Mouse (Mus musculus) inflammation-experienced regulatory T-cells, adult 6 months (primary cell): Measurements from ENCODE around the gene Nck2. TPM values are rescaled to one million over a fixed set of nuclear protein-coding genes. Genes with fewer than 3 reads are reported as not detected.

Source experiments
- ATAC-seq: one replicate; pipeline ENCODE4 v1.8.0; 2017
- polyA plus RNA-seq, 3 experiments: library from polyadenylated mRNA; unstranded; fragments of 100-300 nt; shearing (Covaris generic); gene quantifications; one replicate each; pipeline ENCODE4 v1.2.1; 2017

Gene Nck2
- polyA plus RNA-seq, 3 experiments from 2014 or later, result 14.9 to 24.1 (median 18.7) TPM

DNA sequence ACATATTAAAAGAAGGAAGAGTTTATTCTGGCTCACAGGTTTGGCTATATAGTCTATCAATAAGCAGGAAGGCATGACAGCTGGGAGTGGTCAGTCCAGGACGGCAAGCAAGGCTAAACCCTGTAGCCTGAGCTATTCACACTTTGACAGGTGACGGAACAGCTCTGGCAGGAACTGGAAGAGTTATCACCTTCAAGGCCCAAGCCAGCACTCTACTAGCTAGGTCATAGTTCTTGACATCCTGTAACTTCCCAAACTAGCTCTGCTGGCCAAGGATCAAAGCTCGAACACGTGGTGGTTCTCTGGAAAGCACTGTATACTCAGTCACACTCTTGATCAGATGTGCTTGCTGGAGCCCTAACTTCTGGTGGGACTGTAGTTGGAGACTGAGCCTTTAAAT, 10.5 kb upstream of the Nck2 start:
- ATAC-seq, result no peak

DNA sequence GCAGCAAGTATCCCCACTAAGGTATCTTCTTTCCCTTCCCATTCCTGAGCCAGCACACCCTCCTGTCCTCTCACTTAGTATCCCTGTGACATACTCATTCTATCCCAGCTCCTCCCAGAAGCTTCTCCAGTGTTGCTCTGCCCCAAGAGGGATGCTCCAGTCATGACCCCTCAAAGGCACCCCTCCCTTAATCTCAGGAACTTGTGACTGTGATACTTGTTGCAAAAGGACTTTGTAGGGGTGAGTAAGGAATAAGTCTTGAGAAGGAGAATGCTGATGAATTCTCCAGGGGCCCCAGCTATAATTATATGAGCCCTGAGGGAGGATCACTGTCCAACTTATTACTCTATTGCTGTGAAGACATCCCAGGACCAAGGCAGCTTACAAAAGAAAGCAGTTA, 7.8 kb upstream of the Nck2 start:
- ATAC-seq, result no peak

DNA sequence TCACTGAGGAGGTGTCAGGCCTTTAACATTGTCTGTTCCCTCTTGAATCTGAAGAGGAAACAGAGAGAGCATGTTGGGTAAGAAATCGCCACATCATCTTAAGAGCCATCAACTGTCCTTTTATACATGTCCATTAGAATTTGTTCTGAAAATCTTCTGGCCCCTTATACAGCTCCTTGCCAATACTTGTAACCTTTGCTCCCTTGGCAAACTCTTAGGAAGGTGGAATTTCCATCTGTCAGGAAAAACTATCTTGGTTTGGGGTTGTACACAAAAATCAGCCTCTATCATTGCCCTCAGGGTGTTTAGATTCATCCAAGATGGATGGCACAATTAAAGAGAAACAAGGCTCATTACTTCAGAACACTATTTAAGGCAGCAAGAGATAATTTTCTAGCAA, 5.1 kb upstream of the Nck2 start:
- no peak for ATAC-seq

DNA sequence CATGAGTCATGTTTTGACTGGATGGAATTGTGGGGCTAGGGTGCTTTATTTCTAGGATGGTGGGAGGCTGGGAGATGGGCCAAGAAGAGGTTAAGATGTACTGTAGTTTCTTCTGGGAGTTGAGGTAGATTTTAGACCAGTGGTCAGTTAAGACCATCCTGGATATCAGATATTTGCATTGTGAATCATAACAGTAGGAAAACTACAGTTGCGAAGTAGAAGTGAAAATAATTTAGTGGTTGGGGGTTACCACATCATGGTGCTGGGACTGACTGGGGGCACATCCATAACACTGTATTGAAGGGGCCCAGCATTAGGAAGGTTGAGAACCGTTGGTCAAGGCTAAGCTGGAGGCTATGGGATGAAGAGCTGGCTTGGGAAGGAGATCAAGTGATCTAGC, 1.8 kb upstream of the Nck2 start:
- no peak for ATAC-seq

DNA sequence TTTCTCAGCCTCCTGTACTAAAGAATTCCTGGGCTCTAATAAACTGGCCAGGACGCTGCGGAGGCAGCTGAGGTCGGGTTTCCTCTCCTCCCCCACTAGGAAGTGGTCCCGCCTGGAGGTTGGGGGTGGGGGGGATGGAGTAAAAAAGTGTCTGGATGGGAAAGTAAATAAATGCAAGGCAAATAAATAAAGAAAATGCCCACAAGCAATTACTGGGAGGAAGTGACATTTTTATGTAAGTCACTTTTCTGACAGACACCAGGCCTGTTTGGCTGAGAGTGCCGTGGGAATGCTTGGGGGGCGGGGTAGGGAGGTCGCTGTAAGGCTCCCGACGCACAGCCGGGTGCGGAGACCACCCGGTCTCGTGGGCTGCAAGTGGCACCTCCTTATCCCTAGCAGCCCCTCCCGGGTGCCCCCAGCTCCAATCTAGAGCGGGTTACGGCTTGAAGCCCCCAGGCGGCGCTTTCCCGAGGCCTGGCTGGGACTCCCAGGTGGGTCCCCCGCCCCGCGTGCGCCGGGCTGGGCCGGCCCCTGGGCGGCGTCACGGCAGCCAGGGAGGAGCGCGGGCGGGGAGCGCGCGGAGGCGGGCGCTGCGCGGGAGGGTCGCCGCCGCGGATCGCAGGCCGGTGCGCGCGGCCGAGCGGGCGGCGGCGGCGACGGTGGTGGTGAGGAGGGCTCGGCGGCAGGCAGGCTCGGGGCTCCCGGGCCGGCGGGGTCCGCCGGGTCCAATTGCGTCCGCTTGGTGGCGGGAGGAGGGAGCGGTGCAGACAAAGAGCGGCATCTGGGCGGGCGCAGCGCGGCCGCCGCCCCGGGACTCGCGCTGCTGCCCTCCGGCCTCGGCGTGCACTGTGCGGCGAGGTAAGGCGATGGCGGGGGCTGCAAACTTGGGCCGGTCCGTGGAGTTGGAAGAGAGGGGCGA, 1.1 kb downstream of the Nck2 start:
- peak; percentile 78 for ATAC-seq

DNA sequence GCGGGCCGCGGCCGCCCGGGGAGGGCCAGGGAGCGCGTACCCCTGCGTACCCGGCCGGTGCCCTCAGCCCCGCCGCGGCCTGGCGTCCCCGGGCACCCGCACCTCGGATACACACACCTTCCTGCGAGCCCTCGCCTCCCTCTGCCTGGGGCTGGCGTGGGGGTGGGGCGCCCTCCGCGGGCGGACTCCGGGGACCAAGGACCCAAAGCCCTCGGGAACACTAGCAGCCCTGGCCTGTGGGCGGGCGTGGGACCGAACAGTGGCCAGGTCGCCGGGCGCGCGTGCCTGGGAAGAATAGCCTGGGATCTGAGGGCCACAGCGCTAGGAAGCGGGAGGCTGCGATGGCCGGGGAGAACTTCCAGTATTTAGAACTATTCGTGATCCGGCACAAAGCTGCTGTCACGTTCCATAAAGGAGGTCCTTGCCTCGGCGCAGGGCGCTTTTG, 1.7 kb downstream of the Nck2 start:
- peak; percentile 55 for ATAC-seq

DNA sequence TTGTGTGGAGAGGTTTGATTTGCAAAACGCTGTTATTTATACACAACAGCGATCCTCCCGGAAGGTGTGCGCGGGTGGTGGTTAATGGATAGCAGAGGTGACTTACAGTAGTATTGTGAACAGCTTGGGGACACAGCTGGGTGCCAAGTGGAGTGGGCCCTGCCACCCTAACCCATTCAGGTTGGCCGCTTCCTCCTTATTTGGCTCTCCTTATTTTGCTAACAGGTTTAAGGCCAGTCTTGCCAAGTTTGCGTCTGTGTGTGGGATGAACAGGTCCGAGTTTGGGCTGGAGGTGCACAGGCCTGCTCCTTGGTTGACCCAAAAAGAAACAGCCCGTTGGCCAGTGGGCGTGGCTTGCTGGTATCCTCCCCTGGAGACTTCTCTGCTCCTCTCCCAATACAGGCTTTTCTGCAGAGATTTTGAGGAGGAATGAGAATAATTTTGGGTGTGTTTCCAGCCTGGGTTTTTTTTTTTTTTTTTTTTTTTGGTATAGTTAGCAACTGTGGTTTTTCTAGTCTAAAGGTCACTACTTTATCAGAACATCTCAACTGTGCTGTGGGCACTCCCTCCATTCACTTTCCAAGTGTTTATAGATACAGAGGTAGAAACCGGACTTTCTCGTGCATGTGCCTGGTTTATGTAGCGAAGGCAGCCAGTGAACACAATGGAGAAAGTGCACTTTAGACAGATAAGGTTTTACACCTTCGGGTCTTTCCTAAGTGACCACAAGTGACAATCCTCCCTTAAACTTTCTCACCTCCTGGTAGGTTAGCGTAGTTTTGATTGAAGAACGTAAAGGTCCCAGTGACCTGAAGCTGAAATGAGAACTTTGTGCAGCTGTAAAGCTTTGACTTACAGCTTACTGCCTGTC, 2.6 kb downstream of the Nck2 start:
- peak; percentile 11 for ATAC-seq

DNA sequence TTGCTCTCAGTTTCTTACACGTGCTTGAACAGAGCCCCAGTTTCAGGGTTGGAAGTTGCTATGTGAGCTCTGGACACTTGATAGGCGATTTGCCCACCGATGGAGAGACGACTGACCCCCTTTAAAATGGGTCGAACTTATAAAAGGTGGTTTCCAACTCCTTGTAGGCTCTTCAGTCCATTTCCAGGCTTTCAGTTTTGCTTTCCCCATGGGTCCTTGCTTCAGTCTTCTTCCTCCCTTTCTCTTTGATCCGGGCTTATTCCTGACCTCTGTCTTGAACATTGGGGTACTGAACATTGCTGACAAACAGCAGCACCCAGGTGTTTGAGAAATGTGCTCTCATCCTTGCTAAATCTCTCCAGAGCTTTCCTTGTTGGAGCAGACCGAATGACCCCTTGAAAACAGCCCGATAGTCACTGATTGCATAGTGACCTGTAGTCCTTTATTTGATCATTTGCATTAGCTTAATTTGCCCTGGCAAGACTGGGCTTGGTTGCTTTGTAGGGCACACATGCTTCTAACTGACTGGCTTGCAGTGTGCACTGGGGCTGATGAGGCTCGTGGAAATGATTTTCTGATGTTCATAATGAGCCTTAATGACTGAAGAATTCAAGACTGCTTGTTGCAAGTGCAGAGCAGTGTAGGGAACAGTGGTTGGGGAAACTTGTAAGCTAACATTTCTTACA, 3.4 kb downstream of the Nck2 start:
- no peak for ATAC-seq

DNA sequence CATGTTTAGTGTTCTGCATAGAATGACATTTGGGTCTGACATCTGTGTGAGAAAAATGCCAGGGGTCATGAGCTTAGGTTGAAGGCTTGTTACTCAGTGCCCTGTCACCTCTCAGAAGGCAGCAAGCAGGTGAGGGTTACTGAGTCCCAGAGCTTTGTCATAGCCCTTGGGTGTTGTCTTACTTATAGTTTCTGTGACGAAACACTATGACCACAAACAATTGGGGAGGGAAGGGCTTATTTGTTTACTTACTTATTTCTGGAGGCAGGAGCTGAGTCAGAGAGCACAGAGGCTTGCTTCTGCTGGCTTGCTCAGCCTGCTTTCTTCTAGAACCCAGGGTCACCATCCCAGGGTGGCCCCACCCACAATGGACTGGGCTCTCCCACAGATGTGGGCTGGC, 6.4 kb downstream of the Nck2 start:
- ATAC-seq, result no peak

DNA sequence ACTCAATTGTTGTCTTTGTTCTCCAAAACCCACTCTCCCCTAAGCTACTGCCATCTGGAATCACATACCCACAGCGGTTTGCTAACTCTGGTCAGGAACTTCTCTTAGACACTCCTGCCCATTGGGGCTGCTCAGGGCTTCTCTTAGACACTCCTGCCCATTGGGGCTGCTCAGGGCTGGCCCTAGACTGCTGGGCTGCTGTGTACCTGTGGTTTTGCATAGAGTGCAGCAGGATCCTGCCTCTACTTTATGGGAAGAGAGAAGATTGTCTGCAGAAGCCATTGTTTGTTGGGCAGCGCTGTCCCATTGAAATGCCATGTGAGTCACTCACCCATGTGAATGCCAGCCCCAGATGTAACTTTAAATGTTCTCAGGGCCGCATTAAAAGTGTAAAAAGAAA, 9.3 kb downstream of the Nck2 start:
- no peak for ATAC-seq

DNA sequence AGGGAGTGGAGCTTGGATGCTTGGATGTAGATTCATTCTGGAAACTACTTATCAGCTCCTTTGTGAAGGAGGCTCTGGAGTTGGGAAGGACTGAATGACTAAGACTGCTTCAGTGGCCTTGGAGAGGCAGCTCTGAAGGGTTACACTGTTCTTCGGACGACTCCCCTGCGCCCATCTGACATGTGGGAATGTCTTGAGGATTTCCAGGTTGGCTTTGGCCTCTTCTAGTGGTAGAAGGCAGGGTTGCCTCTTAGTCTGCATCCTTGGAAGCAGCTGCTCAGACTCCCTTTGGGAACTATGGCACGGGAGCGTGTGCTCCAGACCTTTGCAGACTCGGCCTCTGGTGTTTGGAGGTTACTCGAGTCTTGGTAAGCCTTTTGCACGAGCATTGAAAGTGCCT, 10.4 kb downstream of the Nck2 start:
- ATAC-seq, result no peak

DNA sequence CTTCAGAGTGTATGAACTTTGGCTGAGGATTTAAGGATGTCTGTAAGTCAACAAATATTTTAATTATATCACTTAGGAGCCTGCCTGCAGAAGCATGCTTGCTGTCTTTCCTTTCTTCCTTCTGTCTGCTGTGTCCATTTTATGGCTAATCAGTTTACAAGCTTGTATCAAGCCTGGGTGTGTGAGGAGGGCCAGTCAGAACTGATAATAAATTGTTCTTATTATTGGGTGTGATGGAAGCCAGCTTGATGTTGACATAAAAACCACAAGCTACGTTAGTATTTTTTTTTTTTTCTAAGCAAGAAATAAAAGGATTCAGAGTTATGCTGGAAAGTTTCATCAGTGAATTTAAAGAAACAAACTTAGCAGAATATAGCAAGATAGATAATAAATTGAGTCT, 10.8 kb downstream of the Nck2 start:
- ATAC-seq, result no peak

DNA sequence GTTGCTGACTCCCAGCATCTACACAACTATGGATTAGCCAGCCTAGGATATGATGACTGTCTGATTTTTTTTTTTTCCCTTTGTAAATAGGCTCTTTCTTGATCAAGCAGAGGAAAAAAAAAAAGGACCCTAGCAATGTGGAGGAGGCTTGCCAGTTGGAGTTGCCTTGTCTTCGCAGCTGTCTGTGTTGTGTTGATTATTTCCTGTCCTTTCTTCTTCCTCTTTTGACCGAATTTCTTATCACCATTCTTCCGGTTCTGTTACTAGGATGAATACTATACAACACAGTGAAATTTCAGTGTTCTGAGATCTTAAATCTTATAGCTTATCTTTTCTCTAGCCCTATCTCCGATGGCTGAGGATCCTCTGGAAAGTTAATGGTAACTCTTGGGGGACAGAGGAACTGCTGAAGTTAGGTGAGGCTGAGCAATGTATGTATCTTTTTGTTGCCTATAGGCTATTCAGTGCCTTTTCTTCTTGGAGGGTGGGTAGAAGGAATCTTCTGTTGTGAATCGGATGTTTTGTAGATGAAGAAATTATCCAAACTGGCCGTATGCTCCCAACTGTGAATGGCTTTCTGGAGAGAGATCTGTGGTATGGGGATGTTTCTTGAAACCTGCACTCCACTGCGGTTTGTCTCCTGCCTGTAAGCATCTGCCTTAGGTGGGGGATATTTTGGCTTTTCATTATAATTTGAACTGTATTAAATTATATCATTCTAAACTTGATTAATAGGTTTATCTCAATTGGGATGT, 12.8 kb downstream of the Nck2 start:
- ATAC-seq, result peak; percentile 80

DNA sequence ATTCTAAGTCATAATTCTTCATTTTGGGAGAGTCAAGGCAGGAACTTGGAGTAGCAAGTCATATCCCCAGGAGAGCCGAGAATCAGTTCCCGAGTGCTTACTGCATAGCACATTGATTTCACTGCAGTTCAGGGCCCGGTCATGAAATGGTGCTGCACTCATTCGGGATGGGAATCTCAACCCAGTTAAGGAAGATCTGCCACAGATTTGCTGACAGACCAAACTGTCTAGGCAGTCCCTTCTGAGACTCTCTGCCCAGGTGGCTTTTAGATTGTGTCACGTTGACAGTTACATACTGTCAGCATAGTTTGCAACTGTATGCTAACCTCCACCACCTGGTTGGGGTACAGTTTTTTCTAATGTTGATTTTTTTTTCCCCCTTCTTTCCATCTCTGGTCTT, 16.1 kb downstream of the Nck2 start:
- ATAC-seq, result no peak

DNA sequence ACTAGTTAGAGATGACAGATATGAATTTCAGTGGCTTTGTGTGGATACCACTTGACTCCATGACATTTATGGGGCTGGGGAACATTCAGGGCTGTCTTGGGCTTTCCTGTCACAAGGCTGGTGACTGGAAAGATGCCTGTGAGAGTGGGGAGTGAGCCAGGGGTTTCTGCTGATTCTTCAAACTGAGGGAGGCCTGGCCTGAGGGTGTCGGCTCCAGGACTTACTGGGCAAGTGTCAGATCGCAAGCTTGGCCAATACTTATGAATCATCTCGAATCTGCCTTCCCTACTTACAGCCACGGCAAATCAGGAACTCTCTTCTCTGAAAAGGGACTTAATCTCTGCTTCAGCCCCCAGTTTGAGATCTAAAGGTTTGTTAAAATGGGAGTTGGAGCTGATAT, 18.3 kb downstream of the Nck2 start:
- no peak for ATAC-seq

DNA sequence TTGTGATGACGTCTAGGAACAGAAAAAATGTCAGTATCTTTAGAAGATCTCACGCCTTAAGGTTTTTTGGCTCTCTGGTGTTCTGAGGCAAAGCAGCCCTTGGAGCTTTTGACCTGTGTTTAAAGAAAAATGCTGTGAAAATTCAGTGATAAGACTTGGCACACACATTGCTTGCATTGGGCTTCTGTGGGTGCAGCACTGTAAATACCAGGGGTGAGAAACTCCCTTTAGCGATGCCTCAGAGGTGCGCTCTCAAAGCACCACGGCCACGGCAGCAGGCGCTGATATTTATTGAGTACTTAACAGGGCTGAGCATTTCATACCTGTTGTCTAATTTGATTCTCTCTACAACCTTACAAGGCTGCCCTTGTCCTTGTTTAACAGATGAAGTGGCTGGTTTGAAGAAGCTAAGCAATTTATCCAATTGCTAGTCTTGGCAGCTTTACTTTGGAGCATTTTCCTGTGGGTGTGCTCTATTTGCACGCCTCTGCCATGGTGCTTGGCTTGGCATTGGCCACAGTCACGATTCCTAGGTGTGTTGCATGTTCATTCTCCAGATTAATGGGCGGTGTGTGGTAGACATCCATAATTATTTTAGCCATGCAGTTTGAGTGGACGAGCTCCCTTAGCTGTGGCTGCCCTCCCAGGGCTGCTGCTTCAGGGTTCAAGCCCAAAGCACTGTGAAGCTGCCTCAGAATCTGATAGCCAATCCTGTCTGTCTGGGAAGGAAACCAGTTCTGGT, 19.7 kb downstream of the Nck2 start:
- no peak for ATAC-seq

DNA sequence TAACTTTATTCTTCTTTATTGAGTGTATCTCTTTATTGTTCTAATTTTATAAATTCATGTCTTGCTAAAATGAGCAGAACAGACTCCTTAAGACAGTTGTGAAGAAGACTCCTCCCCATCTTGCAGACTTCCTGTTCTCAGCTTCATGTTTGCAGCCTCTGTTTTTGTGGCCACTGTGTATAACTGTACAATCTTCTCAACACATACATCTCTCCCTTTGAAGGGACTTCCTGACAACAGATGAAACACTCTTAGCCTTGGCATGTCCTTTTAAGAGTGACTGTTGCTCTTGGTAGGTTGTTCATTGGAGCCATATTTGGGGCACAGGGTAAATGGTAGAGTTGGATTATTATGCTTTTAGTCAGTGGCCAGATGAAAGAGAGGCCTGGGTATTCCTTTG, 20.6 kb downstream of the Nck2 start:
- ATAC-seq, result peak; percentile 83

DNA sequence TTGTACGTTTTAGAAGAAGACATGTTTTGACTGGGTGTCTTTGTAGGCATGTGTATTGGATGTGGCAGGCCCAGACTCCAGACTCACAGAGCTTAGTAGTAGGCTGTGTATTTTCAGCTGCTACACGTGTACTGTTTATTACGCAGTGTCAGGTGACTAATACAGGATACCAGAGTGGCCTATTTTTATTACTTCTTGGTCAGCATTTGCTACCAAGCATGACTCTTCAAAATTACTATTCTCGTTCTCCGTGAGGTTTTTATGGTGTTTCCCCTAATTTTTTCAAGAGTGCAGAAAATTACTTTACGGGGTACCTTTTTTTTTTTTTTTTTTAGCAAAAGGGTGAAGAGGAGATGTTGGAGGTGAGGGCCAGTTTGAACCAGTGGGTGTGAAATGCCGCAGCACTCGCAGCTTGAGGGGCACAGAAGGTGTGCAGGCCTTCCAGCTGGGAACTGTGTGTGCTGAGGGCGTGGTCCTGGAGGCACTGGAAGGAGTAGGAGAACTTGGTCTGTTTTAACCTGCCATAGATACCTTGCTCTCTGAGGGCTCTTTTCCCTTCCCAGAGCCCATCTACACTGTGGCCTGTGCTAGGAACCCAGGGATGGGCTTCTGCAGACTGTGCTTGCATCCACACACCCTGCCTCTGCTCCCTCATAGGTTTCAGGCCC, 21.7 kb downstream of the Nck2 start:
- peak; percentile 48 for ATAC-seq

DNA sequence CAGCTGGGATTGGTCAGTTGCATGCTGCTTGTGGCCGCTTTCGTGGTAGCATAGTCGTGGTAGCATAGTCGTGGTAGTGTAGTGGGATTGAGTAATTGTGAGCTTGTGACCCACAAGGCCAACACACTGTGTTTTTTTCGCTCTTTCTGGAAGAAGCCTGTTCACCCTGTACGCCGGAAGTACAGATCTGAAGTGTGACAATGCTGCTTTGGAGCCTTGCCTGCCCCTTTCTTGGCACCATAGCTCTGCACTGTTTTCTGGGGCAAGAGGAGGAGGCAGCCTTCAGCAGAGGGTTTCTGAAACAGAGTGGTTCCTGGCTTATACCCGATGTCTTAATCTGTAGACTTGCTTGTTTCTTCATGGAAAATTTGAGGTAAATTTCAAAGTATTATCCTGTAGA, 23.3 kb downstream of the Nck2 start:
- ATAC-seq, result peak; percentile 30

DNA sequence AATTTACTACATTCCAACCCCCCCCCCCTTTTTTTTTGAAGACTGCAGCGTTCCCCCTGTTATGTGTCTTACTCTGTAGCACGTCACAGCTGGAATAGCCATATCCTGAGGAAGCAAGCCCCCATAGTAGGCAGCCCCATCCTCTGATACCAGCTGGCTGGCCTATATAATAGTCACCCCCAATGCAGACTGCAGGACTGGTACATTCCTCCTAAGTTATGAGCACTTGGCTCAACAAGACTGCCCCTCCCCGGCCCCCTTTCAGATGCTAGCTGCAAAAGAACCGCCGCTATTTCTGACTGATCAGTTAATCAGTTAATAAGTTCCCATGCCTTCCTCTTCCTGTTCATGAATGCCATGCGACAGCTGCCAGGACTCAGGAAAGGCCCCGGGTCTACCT, 23.8 kb downstream of the Nck2 start:
- no peak for ATAC-seq

DNA sequence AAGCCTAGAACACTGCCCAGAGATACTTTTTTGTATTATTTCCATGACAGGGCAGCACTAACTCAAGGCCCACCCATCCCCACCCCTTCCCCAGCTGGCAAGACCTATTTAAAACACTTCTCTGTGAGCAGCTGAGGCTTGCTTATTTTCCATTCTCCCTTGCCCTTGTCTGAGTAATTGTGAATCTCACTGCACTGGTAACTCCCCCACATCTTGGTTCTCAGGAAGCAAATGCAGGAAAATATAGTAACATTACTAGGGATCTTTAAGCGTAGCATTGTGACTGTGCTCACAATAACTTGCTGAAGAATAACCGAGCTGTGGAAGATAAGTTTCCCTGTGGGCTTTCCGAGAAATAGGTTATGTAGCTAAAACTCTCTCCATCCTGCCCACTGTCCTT, 24.6 kb downstream of the Nck2 start:
- ATAC-seq, result no peak
